In genomic region chr2:29634541-29634940, GRCm38 (mm10) we compare ENCODE assay signal across 18 mouse cellular contexts. TPM values are rescaled to one million over a fixed set of nuclear protein-coding genes. Genes with fewer than 3 reads are reported as not detected.
DNase-seq lines count a peak whose midpoint lies in the region; ATAC-seq and TF ChIP-seq lines count a peak whose summit lies in the region.
"Had no signal": no experiment of that assay in that cellular context is flagged by ENCODE, and none has a peak within 500 bp of the region (broad histone marks: within the 10 kb centered on the region; RNA-seq: fewer than 3 reads in every experiment).

No protein-coding gene starts in this region.

- H3K36me3 ChIP-seq in forebrain, embryonic 13.5 days (ENCODE audit: poor library complexity, severe bottlenecking), result peaks cover 14% of the 10 kb centered on the region
- no peaks in the 10 kb centered on the region for H3K36me3 ChIP-seq in forebrain, embryonic 11.5 days (ENCODE audit: control insufficient read depth, insufficient read depth, low read length)
- H3K36me3 ChIP-seq in heart, embryonic 15.5 days, result no peaks in the 10 kb centered on the region
- H3K36me3 ChIP-seq in lung, postnatal 0 days (ENCODE audit: insufficient read depth, low read length), result no peaks in the 10 kb centered on the region; the same call in 1 of the 2 replicates
- H3K36me3 ChIP-seq in forebrain, postnatal 0 days (ENCODE audit: insufficient read depth), result no peaks in the 10 kb centered on the region

- TF ChIP-seq CTCF in lung, postnatal 0 days (IDR thresholded peaks at IDR 0.05), result no peak
- TF ChIP-seq CTCF in forebrain, postnatal 0 days (IDR thresholded peaks at IDR 0.05; ENCODE audit: low read depth), result no peak

- H3K4me2 ChIP-seq in forebrain, embryonic 13.5 days, result no peak overlapping the region
- H3K4me2 ChIP-seq in forebrain, embryonic 11.5 days (ENCODE audit: low read depth, low read length, severe bottlenecking), result no peak overlapping the region
- no peak overlapping the region for H3K4me2 ChIP-seq in heart, embryonic 15.5 days
- no peak overlapping the region for H3K4me2 ChIP-seq in lung, postnatal 0 days (replicated peaks; ENCODE audit: low read depth, low read length)
- H3K4me2 ChIP-seq in forebrain, postnatal 0 days (ENCODE audit: low read depth), result no peak overlapping the region
- H3K4me2 ChIP-seq: limb, embryonic 13.5 days had no signal

- H3K27ac ChIP-seq in forebrain, embryonic 13.5 days, result peak overlapping the region; percentile 31
- H3K27ac ChIP-seq in forebrain, embryonic 11.5 days (ENCODE audit: low read depth, low read length), result no peak overlapping the region
- H3K27ac ChIP-seq in heart, embryonic 15.5 days, result 0 out of 2 replicates have a peak overlapping the region, but pooled peaks have one; percentile 15
- peak overlapping the region; percentile 84; the same call in 1 of the 2 replicates for H3K27ac ChIP-seq in lung, postnatal 0 days (ENCODE audit: low read length)
- H3K27ac ChIP-seq in forebrain, postnatal 0 days (ENCODE audit: low read depth, low read length), result no peak overlapping the region
- H3K27ac ChIP-seq: embryonic facial prominence, embryonic 10.5 days; limb, embryonic 13.5 days had no signal

- no peaks in the 10 kb centered on the region for H3K27me3 ChIP-seq in forebrain, embryonic 13.5 days
- no peaks in the 10 kb centered on the region for H3K27me3 ChIP-seq in forebrain, embryonic 11.5 days (ENCODE audit: control insufficient read depth, insufficient read depth, low read length)
- H3K27me3 ChIP-seq in heart, embryonic 15.5 days, result no peaks in the 10 kb centered on the region
- H3K27me3 ChIP-seq in lung, postnatal 0 days (replicated peaks; ENCODE audit: insufficient read depth, low read length), result no peaks in the 10 kb centered on the region
- H3K27me3 ChIP-seq in forebrain, postnatal 0 days (ENCODE audit: insufficient read depth, low read length), result no peaks in the 10 kb centered on the region
- H3K27me3 ChIP-seq: limb, embryonic 13.5 days; Patski had no signal

- TF ChIP-seq EP300 in lung, postnatal 0 days (IDR thresholded peaks at IDR 0.05), result no peak

- peaks cover 37% of the 10 kb centered on the region for H3K4me1 ChIP-seq in forebrain, embryonic 13.5 days
- no peaks in the 10 kb centered on the region for H3K4me1 ChIP-seq in forebrain, embryonic 11.5 days (replicated peaks; ENCODE audit: control insufficient read depth, insufficient read depth, low read length)
- peaks cover 59% of the 10 kb centered on the region for H3K4me1 ChIP-seq in heart, embryonic 15.5 days (replicated peaks)
- peaks cover 24% of the 10 kb centered on the region for H3K4me1 ChIP-seq in lung, postnatal 0 days (ENCODE audit: insufficient read depth, low read depth, low read length)
- H3K4me1 ChIP-seq in forebrain, postnatal 0 days (ENCODE audit: insufficient read depth), result peaks cover 15% of the 10 kb centered on the region

- DNase-seq in forebrain, embryonic 11.5 days (ENCODE audit: low spot score), result no peak
- no peak for DNase-seq in heart, adult 11 months
- DNase-seq in lung, postnatal 0 days (ENCODE audit: low spot score), result no peak
- DNase-seq in lung, postnatal 10 days, result no peak
- peak; percentile 46 for DNase-seq in forebrain, postnatal 0 days
- DNase-seq in embryo, embryonic 10 days (ENCODE audit: low spot score), result no peak
- DNase-seq: kidney, adult 18-20 months; kidney, postnatal 36 days; liver, postnatal 0 days; right cerebral cortex, adult 18-20 months; thymus, adult 2 months had no signal

- no peak for ATAC-seq in forebrain, embryonic 13.5 days
- ATAC-seq in forebrain, embryonic 11.5 days (replicated peaks; ENCODE audit: low FRiP score), result no peak
- no peak for ATAC-seq in heart, embryonic 15.5 days (replicated peaks; ENCODE audit: insufficient number of reproducible peaks, insufficient read depth, low FRiP score, low read depth)
- ATAC-seq in lung, postnatal 0 days, result no peak
- ATAC-seq in forebrain, postnatal 0 days, result peak; percentile 59; the same call in 1 of the 2 replicates
- ATAC-seq: hindbrain, embryonic 16.5 days; liver, postnatal 0 days; Patski had no signal

- WGBS in forebrain, embryonic 13.5 days, result 84% methylated on average over 5 of the region's 5 CpGs
- 83% methylated on average over 5 of the region's 5 CpGs for WGBS in forebrain, embryonic 11.5 days
- 51% methylated on average over 5 of the region's 5 CpGs for WGBS in heart, embryonic 15.5 days
- WGBS in lung, postnatal 0 days, result 78% methylated on average over 5 of the region's 5 CpGs
- 66% methylated on average over 5 of the region's 5 CpGs for WGBS in forebrain, postnatal 0 days

- no peak overlapping the region for H3K9ac ChIP-seq in forebrain, embryonic 13.5 days
- no peak overlapping the region for H3K9ac ChIP-seq in forebrain, embryonic 11.5 days (ENCODE audit: low read length)
- H3K9ac ChIP-seq in heart, embryonic 15.5 days, result no peak overlapping the region
- no peak overlapping the region for H3K9ac ChIP-seq in lung, postnatal 0 days (replicated peaks; ENCODE audit: low read depth)
- no peak overlapping the region for H3K9ac ChIP-seq in forebrain, postnatal 0 days
- H3K9ac ChIP-seq: limb, embryonic 13.5 days had no signal

- no peaks in the 10 kb centered on the region for H3K9me3 ChIP-seq in forebrain, embryonic 13.5 days (replicated peaks)
- no peaks in the 10 kb centered on the region for H3K9me3 ChIP-seq in forebrain, embryonic 11.5 days (ENCODE audit: control insufficient read depth, low read length)
- no peaks in the 10 kb centered on the region for H3K9me3 ChIP-seq in heart, embryonic 15.5 days (replicated peaks)
- no peaks in the 10 kb centered on the region for H3K9me3 ChIP-seq in lung, postnatal 0 days (ENCODE audit: low read length)
- H3K9me3 ChIP-seq in forebrain, postnatal 0 days (ENCODE audit: low read length), result no peaks in the 10 kb centered on the region
- H3K9me3 ChIP-seq: embryonic facial prominence, embryonic 10.5 days; limb, embryonic 13.5 days had no signal

- no peak overlapping the region for H3K4me3 ChIP-seq in forebrain, embryonic 13.5 days
- H3K4me3 ChIP-seq in forebrain, embryonic 11.5 days (ENCODE audit: low read depth, low read length), result no peak overlapping the region
- H3K4me3 ChIP-seq in heart, embryonic 15.5 days, result no peak overlapping the region
- no peak overlapping the region for H3K4me3 ChIP-seq in lung, postnatal 0 days (ENCODE audit: low read depth, low read length)
- H3K4me3 ChIP-seq in forebrain, postnatal 0 days (ENCODE audit: low read depth, low read length), result no peak overlapping the region
- H3K4me3 ChIP-seq: embryonic facial prominence, embryonic 10.5 days; erythroblast, embryonic 14.5 days; limb, embryonic 13.5 days had no signal

RNA-seq across cellular contexts. Expression of gene Rapgef1, which starts 15.0 kb away (rescaled TPM):
- polyA plus RNA-seq in forebrain, embryonic 13.5 days (2015; fragmentation: Nextera tagmentation; extraction: Ambion mirVana), result 17.8 and 19.2 TPM in 2 replicates
- polyA plus RNA-seq in forebrain, embryonic 11.5 days (2014; fragmentation: Nextera tagmentation; extraction: Ambion mirVana), result 23.0 and 26.2 TPM in 2 replicates
- 11.6 and 15.5 TPM in 2 replicates for polyA plus RNA-seq in heart, embryonic 15.5 days (2015; fragmentation: Nextera tagmentation; extraction: Ambion mirVana)
- polyA plus RNA-seq in lung, postnatal 0 days (2015; fragmentation: Nextera tagmentation; extraction: Ambion mirVana), result 10.6 and 11.4 TPM in 2 replicates
- total RNA-seq in forebrain, postnatal 0 days (2014; rRNA removed), result 81.9 and 99.1 TPM in 2 replicates
- polyA plus RNA-seq in forebrain, postnatal 0 days (2015; fragmentation: Nextera tagmentation; extraction: Ambion mirVana), result 17.9 and 19.4 TPM in 2 replicates

Comparison
In these comparisons a context has a peak if more than half of its experiments do, and no peak if none do; other contexts are left out.
1. H3K27ac ChIP-seq: peak in forebrain, embryonic 13.5 days (single experiment), heart, embryonic 15.5 days (single experiment) and lung, postnatal 0 days (single experiment); none in forebrain, embryonic 11.5 days (single experiment) and forebrain, postnatal 0 days (single experiment).